Mouse (Mus musculus) CH12.LX (cell line): ENCODE measurements around the gene Pbx2. TPM values are rescaled to one million over a fixed set of nuclear protein-coding genes. Genes with fewer than 3 reads are reported as not detected.

Experiments
- DNase-seq: peaks from one replicate; pipeline ENCODE4 v3.0.0-alpha.2; 2013; ENCODE audit errors: extremely low read depth
- H3K27ac ChIP-seq: 2 replicates; pipeline ENCODE4 v1.5.1; 2012; ENCODE audit warnings: low read depth, mild to moderate bottlenecking, control low read depth, moderate library complexity; ENCODE audit not compliant: insufficient read depth
- H3K27me3 ChIP-seq: replicated peaks from 2 replicates; pipeline ENCODE3; 2012; ENCODE audit warnings: inconsistent platforms
- H3K36me3 ChIP-seq, 2 experiments: replicated peaks in 1 of 2; 2 replicates each; pipeline versions ENCODE3 to v1.6.1; 2012; ENCODE audit warnings: inconsistent platforms in 1 of 2, low read length in 1 of 2, mild to moderate bottlenecking in 1 of 2, mixed read lengths in 1 of 2, moderate library complexity in 1 of 2; ENCODE audit not compliant: control insufficient read depth in 1 of 2, insufficient read depth in 1 of 2
- H3K4me1 ChIP-seq, 2 experiments: 2 replicates each; pipeline ENCODE4 v1.6.1; 2012; ENCODE audit warnings: inconsistent platforms in 1 of 2, moderate library complexity in 1 of 2; ENCODE audit not compliant: insufficient read depth in 2 of 2, control insufficient read depth in 1 of 2
- H3K4me2 ChIP-seq: 2 replicates; pipeline ENCODE4 v1.6.1; 2012; ENCODE audit warnings: low read depth, mild to moderate bottlenecking, control low read depth; ENCODE audit not compliant: poor library complexity, insufficient read depth, severe bottlenecking
- H3K4me3 ChIP-seq, 3 experiments: fragments of 150-350 bp in 1 of 3; sonication (generic) in 1 of 3; replicated peaks in 1 of 3; 2 replicates each; pipeline versions ENCODE3 to v1.5.1; 2011 to 2012; ENCODE audit warnings: low read depth in 2 of 3, low read length in 2 of 3, mild to moderate bottlenecking in 2 of 3, moderate library complexity in 2 of 3, control low read depth in 1 of 3, improper control_type of control experiment in 1 of 3, inconsistent platforms in 1 of 3, mixed read lengths in 1 of 3; ENCODE audit not compliant: poor library complexity in 1 of 3
- H3K79me2 ChIP-seq: replicated peaks from 2 replicates; pipeline ENCODE4 v1.6.1; 2012; ENCODE audit warnings: mild to moderate bottlenecking, moderate library complexity; ENCODE audit not compliant: control insufficient read depth, poor library complexity, insufficient read depth, severe bottlenecking; ENCODE audit errors: extremely low read depth
- H3K9ac ChIP-seq: 2 replicates; pipeline ENCODE4 v1.6.1; 2012; ENCODE audit warnings: low read depth, mild to moderate bottlenecking, control low read depth, moderate library complexity; ENCODE audit not compliant: insufficient read depth
- H3K9me3 ChIP-seq: replicated peaks from 2 replicates; pipeline ENCODE3; 2012; ENCODE audit warnings: low read length, inconsistent platforms, mixed read lengths
- BHLHE40 ChIP-seq: IDR thresholded peaks from 2 replicates; pipeline ENCODE4 v1.6.1; 2011; ENCODE audit warnings: mild to moderate bottlenecking, low read depth, low read length, improper control_type of control experiment
- CHD1 ChIP-seq: IDR thresholded peaks from 2 replicates; pipeline ENCODE4 v1.6.1; 2012; ENCODE audit warnings: low read depth, low read length, improper control_type of control experiment, inconsistent platforms
- CHD2 ChIP-seq: IDR thresholded peaks from 2 replicates; pipeline ENCODE4 v1.6.1; 2011; ENCODE audit warnings: low read length, improper control_type of control experiment
- E2F4 ChIP-seq: IDR thresholded peaks from 2 replicates; pipeline ENCODE4 v1.6.1; 2011; ENCODE audit warnings: low read depth, low read length, improper control_type of control experiment; ENCODE audit not compliant: insufficient replicate concordance
- ETS1 ChIP-seq: conservative IDR thresholded peaks from 2 replicates; pipeline ENCODE4 v1.6.1; 2012; ENCODE audit warnings: low read depth, mild to moderate bottlenecking, inconsistent platforms, low read length, improper control_type of control experiment, moderate library complexity
- IRF4 ChIP-seq: IDR thresholded peaks from 2 replicates; pipeline ENCODE4 v1.6.1; 2014; ENCODE audit warnings: low read depth, mild to moderate bottlenecking, inconsistent platforms, low read length, improper control_type of control experiment
- JUN ChIP-seq: IDR thresholded peaks from 2 replicates; pipeline ENCODE4 v1.6.1; 2011; ENCODE audit warnings: low read depth, mild to moderate bottlenecking, low read length, improper control_type of control experiment, moderate library complexity; ENCODE audit not compliant: insufficient read depth
- JUND ChIP-seq: conservative IDR thresholded peaks from 2 replicates; pipeline ENCODE4 v1.6.1; 2011; ENCODE audit warnings: low read depth, low read length, improper control_type of control experiment
- KAT2A ChIP-seq: IDR thresholded peaks from 2 replicates; pipeline ENCODE4 v1.6.1; 2012; ENCODE audit warnings: low read length, improper control_type of control experiment, inconsistent platforms; ENCODE audit not compliant: insufficient replicate concordance
- MEF2A ChIP-seq: IDR thresholded peaks from 2 replicates; pipeline ENCODE4 v1.6.1; 2014; ENCODE audit warnings: low read depth, mild to moderate bottlenecking, inconsistent platforms, low read length, improper control_type of control experiment, borderline replicate concordance
- MXI1 ChIP-seq: IDR thresholded peaks from 2 replicates; pipeline ENCODE4 v1.6.1; 2011; ENCODE audit warnings: mild to moderate bottlenecking, low read depth, low read length, improper control_type of control experiment
- PAX5 ChIP-seq: IDR thresholded peaks from 2 replicates; pipeline ENCODE4 v1.6.1; 2012; ENCODE audit warnings: low read length, inconsistent platforms, mixed read lengths
- POLR2A ChIP-seq: IDR thresholded peaks from 2 replicates; pipeline ENCODE4 v1.6.1; 2011; ENCODE audit warnings: low read depth, mild to moderate bottlenecking, improper control_type of control experiment, low read length
- RCOR1 ChIP-seq: conservative IDR thresholded peaks from 2 replicates; pipeline ENCODE4 v1.6.1; 2012; ENCODE audit warnings: low read depth, mild to moderate bottlenecking, inconsistent platforms, low read length, improper control_type of control experiment
- TBP ChIP-seq: conservative IDR thresholded peaks from 2 replicates; pipeline ENCODE4 v1.6.1; 2011; ENCODE audit warnings: low read depth, low read length, improper control_type of control experiment
- TCF12 ChIP-seq: IDR thresholded peaks from 2 replicates; pipeline ENCODE4 v1.6.1; 2014; ENCODE audit warnings: low read depth, mild to moderate bottlenecking, inconsistent platforms, low read length, improper control_type of control experiment
- USF1 ChIP-seq: IDR thresholded peaks from 2 replicates; pipeline ENCODE4 v1.6.1; 2014; ENCODE audit warnings: low read depth, mild to moderate bottlenecking, inconsistent platforms, low read length, improper control_type of control experiment
- ZC3H11A ChIP-seq: IDR thresholded peaks from 2 replicates; pipeline ENCODE4 v1.6.1; 2012; ENCODE audit warnings: low read depth, mild to moderate bottlenecking, inconsistent platforms, low read length, improper control_type of control experiment
- ZMIZ1 ChIP-seq: IDR thresholded peaks from 2 replicates; pipeline ENCODE4 v1.6.1; 2012; ENCODE audit warnings: low read depth, mild to moderate bottlenecking, inconsistent platforms, low read length, improper control_type of control experiment
- ZNF384 ChIP-seq: IDR thresholded peaks from 2 replicates; pipeline ENCODE4 v1.6.1; 2012; ENCODE audit warnings: low read depth, low read length, improper control_type of control experiment, inconsistent platforms
- dilution Hi-C: fragments of 300-500 bp; cut with MboI; formaldehyde crosslinking; loops from 2 replicates; pipeline ENCODE4 v1.14.3; 2020; ENCODE audit warnings: low sequenced_read_pairs; ENCODE audit not compliant: extremely low pct_unique_long_range_greater_than_20kb, extremely low pct_ligation_motif_present
- in situ Hi-C: fragments of 300-500 bp; cut with MboI; formaldehyde crosslinking; loops from 3 replicates; pipeline ENCODE4 v1.14.3; 2019; ENCODE audit warnings: low sequenced_read_pairs, low pct_ligation_motif_present, low pct_unique_long_range_greater_than_20kb, mixed read lengths
- polyA plus RNA-seq: library from polyadenylated mRNA; unstranded; fragments of >175 nt; gene quantifications from 2 replicates; pipeline ENCODE4 v1.2.1, GENCODE M21; 2012; ENCODE audit warnings: low read depth; ENCODE audit not compliant: insufficient read length
- total RNA-seq, 2 experiments: library from RNA; depleted of rRNA; stranded (reverse); fragments of 300-350 nt in 1 of 2; fragments of >200 nt in 1 of 2; gene quantifications; 2 replicates each; pipeline ENCODE4 v1.2.3; 2012 to 2014

The Pbx2 gene
- total and polyA plus RNA-seq, 3 experiments: 30.0 to 50.5 (median 41.0) TPM

DNA sequence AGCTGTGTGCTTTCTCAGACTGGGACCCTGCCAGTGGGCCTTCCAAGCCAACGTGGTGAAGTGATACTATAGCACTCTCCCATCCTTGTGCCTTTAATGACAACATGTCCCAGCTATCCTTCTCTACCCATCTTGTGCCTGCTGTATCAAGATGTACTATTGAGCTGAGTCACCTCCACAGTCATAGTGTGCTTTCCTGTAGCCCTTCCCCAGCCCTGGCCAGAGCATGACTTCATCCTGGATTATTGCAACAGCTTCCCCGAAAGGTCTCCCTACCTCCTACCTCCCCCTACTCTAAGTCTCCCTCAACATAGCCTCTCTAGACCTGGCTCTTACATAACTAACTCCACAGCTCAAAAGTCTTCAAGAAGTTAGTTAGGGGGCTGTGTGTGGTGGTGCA is 44.6 kb downstream of the Pbx2 start:
- no peak overlapping the region for H3K4me2 ChIP-seq
- no peaks in the 10 kb centered on the region for H3K79me2 ChIP-seq
- H3K27me3 ChIP-seq: peaks cover 76% of the 10 kb centered on the region
- in situ Hi-C loops (no loop called here), dilution Hi-C loops (no loop called here)
- TF ChIP-seq ZC3H11A (no peak), JUND (no peak), IRF4 (no peak), CHD1 (no peak), POLR2A (no peak), TBP (no peak), ZMIZ1 (no peak)
- 0 out of 4 replicates have a peak, but pooled peaks cover 0 to 2% of the 10 kb centered on the region in 2 experiments for H3K4me1 ChIP-seq
- no peak overlapping the region for H3K9ac ChIP-seq
- no peak for DNase-seq
- no peak overlapping the region for H3K4me3 ChIP-seq
- H3K27ac ChIP-seq: no peak overlapping the region
- peaks cover 9% of the 10 kb centered on the region for H3K9me3 ChIP-seq
- H3K36me3 ChIP-seq: no peaks in the 10 kb centered on the region

DNA sequence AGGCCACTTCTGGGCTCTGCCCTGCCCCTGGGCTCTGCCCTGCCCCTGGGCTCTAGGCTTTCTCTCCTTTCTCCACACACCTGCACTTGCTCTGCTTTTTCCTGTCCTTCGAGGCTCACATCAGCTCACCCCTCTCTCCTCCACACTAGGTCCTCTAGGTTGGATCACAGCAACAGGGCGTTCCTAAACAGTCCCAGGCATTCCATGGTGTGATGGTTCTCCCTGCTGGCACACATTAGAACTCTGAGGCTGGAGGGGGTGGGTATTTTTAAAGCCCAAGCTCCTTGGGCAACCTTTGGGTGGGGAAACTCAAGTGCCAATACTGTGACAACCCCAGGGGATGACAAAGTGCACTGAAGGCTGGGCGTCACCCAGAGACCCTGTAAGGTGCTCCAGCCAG is 46.4 kb downstream of the Pbx2 start:
- Histone ChIP-seq H3K4me3 (no peak overlapping the region), H3K36me3 (no peaks in the 10 kb centered on the region), H3K79me2 (no peaks in the 10 kb centered on the region), H3K9ac (no peak overlapping the region), H3K4me2 (no peak overlapping the region), H3K9me3 (peaks cover 9% of the 10 kb centered on the region), H3K27ac (no peak overlapping the region), H3K27me3 (peaks cover 85% of the 10 kb centered on the region), H3K4me1 (0 out of 4 replicates have a peak, but pooled peaks cover 0 to 8% of the 10 kb centered on the region in 2 experiments)
- dilution Hi-C loops: no loop called here
- in situ Hi-C loops: no loop called here
- TF ChIP-seq USF1 (no peak), ZC3H11A (no peak), E2F4 (no peak), KAT2A (no peak), MXI1 (no peak), MEF2A (no peak), JUN (no peak), BHLHE40 (no peak), ETS1 (no peak), CHD2 (no peak), TCF12 (no peak), PAX5 (no peak), ZNF384 (no peak), RCOR1 (no peak)
- no peak for DNase-seq
